Mouse (Mus musculus) left cerebral cortex, postnatal 25 days (tissue): Measurements from ENCODE around the gene Ccdc71. TPM values are rescaled to one million over a fixed set of nuclear protein-coding genes. Genes with fewer than 3 reads are reported as not detected.

Experiments
- DNase-seq, 2 experiments: peaks; one replicate each; pipeline ENCODE4 v3.0.0; 2022; ENCODE audit warnings: low spot score in 2 of 2, mixed read lengths in 1 of 2
- intact Hi-C: fragments of 180-260 bp; cut with DNase I; formaldehyde crosslinking; loops from one replicate; pipeline ENCODE4 v1.15.1; 2025
- total RNA-seq, 2 experiments: library from RNA; stranded (reverse); gene quantifications; 2 replicates each; pipeline ENCODE4 v1.2.3; 2021

Gene Ccdc71
- total RNA-seq, 2 experiments from 2014 or later: 40.3 to 42.2 TPM

- intact Hi-C loops: no loop called here
These were observed 26.7 kb downstream of the Ccdc71 start for GRCm38 (mm10) chr9:108486973-108487530.

DNA sequence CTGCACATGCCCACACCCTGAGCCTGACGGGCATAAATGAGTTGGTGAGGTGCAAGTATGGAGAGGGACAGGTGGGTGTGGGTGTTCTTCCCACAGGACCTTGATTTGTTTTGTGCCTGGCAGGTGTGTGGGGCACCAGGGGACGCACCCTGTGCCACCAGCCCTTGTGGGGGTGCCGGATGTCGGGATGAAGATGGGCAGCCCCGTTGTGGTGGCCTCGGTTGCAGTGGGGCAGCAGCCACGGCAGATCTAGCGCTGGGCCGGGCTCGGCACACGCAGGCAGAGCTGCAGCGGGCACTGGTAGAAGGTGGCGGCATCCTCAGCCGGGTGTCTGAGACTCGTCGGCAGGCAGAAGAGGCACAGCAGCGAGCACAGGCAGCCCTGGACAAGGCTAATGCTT is 28.1 kb downstream of the Ccdc71 start:
- intact Hi-C loops: no loop called here
- DNase-seq: no peak

More at GRCm38 (mm10) chr9:108486973-108487530, 26.7 kb downstream of the Ccdc71 start:
- no peak for DNase-seq

DNA sequence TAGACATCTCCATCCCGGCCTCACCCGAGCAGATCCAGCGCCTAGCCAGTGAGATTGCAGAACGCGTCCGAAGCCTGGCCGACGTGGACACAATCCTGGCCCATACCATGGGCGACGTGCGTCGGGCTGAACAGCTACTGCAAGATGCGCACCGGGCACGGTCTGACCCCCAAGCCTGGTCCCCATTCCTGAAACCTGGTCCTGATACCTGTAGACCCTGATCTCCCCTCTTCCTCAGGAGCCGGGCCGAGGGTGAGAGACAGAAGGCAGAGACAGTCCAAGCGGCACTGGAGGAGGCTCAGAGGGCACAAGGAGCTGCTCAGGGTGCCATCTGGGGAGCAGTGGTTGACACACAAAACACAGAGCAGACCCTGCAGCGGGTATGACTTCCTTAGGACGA is 28.9 kb downstream of the Ccdc71 start:
- DNase-seq: no peak
- intact Hi-C loops: no loop called here

DNA sequence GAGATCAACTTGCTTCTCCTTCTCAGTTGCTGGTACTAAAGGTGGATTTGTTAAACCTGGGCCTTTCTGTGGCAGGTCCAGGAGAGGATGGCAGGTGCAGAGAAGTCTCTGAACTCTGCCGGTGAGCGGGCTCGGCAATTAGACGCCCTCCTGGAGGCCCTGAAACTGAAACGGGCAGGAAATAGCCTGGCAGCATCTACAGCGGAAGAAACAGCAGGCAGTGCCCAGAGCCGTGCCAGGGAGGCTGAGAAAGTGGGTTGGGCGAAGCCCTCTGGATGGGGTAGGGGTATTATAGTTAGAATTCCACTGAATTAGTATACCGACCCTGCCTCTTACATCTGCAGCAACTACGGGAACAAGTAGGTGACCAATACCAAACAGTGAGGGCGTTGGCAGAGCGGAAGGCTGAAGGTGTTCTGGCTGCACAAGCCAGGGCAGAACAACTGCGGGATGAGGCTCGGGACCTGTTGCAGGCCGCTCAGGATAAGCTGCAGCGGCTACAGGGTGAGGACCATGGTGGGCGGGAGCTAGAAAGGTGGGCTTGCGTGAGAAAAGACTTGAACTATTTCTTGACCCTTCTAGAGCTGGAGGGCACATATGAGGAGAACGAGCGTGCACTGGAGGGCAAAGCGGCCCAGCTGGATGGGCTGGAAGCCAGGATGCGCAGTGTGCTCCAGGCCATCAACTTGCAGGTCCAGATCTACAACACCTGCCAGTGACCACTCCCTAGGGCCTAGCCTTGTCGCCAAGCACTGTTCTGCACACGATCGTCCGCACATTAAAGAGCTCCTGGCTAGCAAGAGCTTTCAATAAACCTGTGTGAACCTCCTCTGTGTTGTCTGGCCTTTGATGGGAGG is 29.6 kb downstream of the Ccdc71 start:
- DNase-seq: no peak
- intact Hi-C loops: loop anchor here (2.0 kb wide), 1 partner anchor 19 kb away; no protein-coding TSS in a partner anchor

DNA sequence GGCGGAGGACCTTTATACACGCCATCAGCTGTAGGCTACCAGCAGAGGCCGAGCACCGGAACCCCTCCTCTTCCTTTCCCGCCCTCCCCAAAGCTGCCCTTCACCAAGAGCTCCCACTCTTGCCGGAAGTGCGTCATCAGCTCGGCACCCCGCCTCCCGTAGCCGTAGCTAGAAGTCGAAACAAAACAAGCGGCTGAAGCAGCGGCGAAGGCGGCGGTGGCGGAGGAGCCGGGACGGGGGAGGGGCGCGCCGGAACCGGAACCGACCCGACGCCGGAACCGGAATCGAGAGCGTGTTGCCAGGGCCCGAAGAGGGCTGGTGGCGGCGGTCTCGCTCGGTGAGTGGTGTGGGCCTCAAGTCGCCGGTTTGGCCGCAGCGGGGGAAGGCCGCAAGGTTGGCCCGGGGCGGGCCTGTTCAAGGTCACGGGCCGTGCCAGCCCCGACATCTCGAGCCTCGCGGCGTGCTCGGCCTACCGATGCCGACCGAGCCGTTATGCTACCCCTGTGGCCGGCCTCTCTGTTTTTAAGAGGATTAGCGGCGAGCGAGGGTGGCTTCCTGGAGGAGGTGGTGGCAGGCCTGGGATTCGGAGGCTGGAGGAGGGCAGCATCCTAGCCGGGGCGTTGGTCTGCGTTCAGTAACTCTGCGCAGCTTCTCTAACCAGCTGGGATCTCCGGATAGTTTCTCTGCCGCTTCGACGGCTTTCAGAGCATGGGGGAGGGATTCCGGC is 30.4 kb downstream of the Ccdc71 start, which contains the start of gene Usp19:
TSS of gene Usp19 (plus strand) at position 44 of the 727 bp plus-strand sequence.
- DNase-seq: peak; percentile 94 to 98
- intact Hi-C loops: loop anchor here (2.0 kb wide), 1 partner anchor 18 kb away; no protein-coding TSS in a partner anchor

DNA sequence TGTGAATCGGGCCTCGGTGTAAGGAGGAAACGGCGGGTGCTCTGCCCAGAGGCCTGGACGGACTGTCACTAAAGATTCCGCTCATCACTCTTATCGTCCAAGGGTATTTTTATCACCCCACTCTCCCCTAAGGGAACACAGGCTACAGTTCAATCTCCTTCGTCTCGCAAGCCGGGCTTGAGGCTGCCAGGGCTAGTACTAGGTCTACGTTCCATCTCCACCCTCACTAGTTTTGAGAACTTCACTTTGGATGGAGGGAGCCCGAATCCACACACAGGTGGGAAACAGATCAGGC is 30.9 kb downstream of the Ccdc71 start:
- DNase-seq: no peak
- intact Hi-C loops: loop anchor here (2.0 kb wide), 1 partner anchor 18 kb away; no protein-coding TSS in a partner anchor

DNA sequence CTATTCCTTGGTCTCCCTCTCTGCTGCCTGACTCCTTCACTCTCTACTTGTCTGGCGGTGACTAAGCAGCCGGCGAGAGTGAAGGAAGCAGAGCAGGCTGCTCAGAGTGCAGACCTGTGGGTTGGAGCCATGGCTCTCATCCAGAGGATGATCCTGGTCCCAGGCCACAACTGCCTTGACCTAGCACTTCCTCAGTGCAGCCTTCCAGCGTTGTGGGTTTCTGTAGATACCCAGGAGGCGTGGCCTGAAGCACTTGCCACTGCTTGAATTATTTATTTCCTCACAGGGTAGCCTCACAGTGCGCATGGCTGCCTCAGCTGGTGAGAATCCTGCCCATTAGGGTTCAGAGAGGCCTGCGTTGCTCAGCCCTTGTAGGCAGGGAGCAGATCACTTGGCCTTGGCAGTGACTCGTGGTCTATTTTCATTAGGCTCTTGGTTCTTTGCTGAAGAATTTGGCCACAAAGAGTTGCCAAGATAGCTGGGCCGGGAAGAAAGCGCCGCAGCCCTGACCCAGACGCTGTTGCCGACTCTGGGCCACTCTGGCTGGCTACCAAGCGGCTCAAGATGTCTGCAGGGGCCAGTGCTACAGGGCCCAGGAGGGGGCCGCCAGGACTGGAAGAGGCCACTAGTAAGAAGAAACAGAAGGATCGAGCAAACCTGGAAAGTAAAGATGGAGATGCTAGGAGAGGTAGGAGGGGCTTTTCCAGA is 31.9 kb downstream of the Ccdc71 start:
- peak in 1 of 2 experiments; percentile 13 for DNase-seq
- intact Hi-C loops: no loop called here

GRCm38 (mm10) chr9:108493246-108493645 is 32.9 kb downstream of the Ccdc71 start:
- intact Hi-C loops: no loop called here

GRCm38 (mm10) chr9:108494146-108494825 is 34.0 kb downstream of the Ccdc71 start:
- intact Hi-C loops: no loop called here
- DNase-seq: no peak

More at GRCm38 (mm10) chr9:108493246-108493645, 32.9 kb downstream of the Ccdc71 start:
- no peak for DNase-seq

DNA sequence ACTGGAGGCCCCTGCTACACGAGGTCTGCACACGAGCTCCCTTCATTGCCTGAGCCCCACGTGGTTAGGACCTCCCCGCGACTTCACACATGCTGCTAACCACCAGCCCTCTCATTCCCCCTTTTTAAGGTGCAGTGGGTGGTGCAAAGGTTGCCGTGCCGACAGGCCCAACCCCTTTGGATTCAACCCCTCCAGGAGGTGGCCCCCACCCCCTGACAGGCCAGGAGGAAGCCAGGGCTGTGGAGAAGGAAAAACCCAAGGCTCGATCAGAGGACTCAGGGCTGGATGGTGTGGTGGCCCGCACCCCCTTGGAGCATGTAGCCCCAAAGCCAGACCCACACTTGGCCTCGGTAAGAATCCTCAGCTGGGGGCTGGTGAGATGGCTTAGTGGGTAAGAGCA is 34.6 kb downstream of the Ccdc71 start:
- DNase-seq: no peak
- intact Hi-C loops: no loop called here

DNA sequence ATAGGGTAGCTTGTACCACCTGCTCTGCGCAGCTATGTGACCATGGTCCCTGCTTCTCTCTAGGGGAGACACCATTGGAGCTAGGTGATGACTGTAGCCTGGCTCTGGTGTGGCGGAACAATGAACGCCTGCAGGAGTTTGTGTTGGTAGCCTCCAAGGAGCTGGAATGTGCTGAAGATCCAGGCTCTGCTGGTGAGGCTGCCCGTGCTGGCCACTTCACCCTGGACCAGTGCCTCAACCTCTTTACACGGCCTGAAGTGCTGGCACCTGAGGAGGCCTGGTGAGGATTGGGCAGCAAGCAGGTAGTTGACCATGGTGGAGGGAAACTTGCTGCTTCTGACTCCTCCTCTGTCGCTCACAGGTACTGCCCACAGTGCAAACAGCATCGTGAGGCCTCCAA is 38.9 kb downstream of the Ccdc71 start:
- intact Hi-C loops: no loop called here
- DNase-seq: no peak

DNA sequence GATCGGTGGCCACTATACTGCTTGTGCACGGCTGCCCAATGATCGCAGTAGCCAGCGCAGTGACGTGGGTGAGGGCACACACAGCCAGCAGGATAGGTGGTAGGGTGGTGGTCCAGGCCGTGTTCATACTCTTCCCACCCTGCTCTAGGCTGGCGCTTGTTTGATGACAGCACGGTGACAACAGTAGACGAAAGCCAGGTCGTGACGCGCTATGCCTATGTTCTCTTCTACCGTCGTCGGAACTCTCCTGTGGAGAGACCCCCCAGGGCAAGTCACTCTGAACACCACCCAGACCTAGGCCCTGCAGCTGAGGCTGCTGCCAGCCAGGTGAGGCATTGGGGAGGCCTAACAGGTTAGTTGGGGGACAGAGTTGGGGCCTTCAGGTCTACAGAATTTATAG is 39.6 kb downstream of the Ccdc71 start:
- intact Hi-C loops: no loop called here
- no peak for DNase-seq

GRCm38 (mm10) chr9:108506901-108507300 is 46.6 kb downstream of the Ccdc71 start:
- intact Hi-C loops: no loop called here
- no peak for DNase-seq

GRCm38 (mm10) chr9:108507619-108508434 is 47.5 kb downstream of the Ccdc71 start, which contains the start of gene Qars:
Qars (plus strand) TSS chr9:108507706.
- DNase-seq: peak; percentile 93 to 98
- intact Hi-C loops: loop anchor here (2.0 kb wide), 1 partner anchor 17 kb away; the partner anchor contains the start of gene Usp19

- DNase-seq: no peak
- intact Hi-C loops: loop anchor here (2.0 kb wide), 1 partner anchor 18 kb away; the partner anchor contains the start of gene Usp19
These were observed 48.4 kb downstream of the Ccdc71 start for GRCm38 (mm10) chr9:108508776-108509175.
